Mouse (Mus musculus) heart, adult 2 months (tissue): ENCODE data around the gene Srcap.

Experiments used
- CTCF ChIP-seq: fragments of 200-600 bp; IDR thresholded peaks from 2 replicates; pipeline ENCODE4 v1.8.1; 2022; ENCODE audit warnings: antibody characterized with exemption, mild to moderate bottlenecking, moderate library complexity
- POLR2A ChIP-seq: fragments of 200-500 bp; IDR thresholded peaks from 2 replicates; pipeline ENCODE4 v1.6.1; 2011; ENCODE audit warnings: mild to moderate bottlenecking, low read depth, low read length, control low read depth; ENCODE audit not compliant: insufficient read depth

GRCm38 (mm10) chr7:127583260-127583659, 71.5 kb downstream of the Srcap start:
- TF ChIP-seq CTCF: no peak
- TF ChIP-seq POLR2A: no peak
